Mouse (Mus musculus): ENCODE results near the gene Myo18b.

GRCm38 (mm10) chr5:112942244-112942643 lies 46.1 kb upstream of the Myo18b start:
- no peak for TF ChIP-seq CTCF (IDR thresholded peaks at IDR 0.05; ENCODE audit: insufficient read depth, low read length)
- TF ChIP-seq POLR2A (IDR thresholded peaks at IDR 0.05; ENCODE audit: borderline replicate concordance, extremely low read depth, low read depth, low read length), result no peak

Data from lung, adult 2 months (tissue).